Mouse (Mus musculus) kidney, postnatal 0 days (tissue): ENCODE data around the gene Agbl4. TPM values are rescaled to one million over a fixed set of nuclear protein-coding genes. Genes with fewer than 3 reads are reported as not detected.
A peak's percentile ranks its signal among the peaks of the same experiment; 100 is the strongest.

Source experiments
- ATAC-seq: fragments of 200-750 bp; cut with Nextera tagmentation; replicated peaks from 2 replicates; pipeline ENCODE4 v1.8.0; 2017; ENCODE audit warnings: low read depth, moderate number of reproducible peaks, moderate TSS enrichment, moderate library complexity; ENCODE audit not compliant: low FRiP score
- DNase-seq: peaks from one replicate; pipeline ENCODE4 v3.0.0-alpha.2; 2016; ENCODE audit warnings: low spot score
- H3K27ac ChIP-seq: fragments of 300-500 bp; sonication (generic); 2 replicates; pipeline ENCODE4 v1.5.1; 2014; ENCODE audit warnings: mild to moderate bottlenecking
- H3K27me3 ChIP-seq: fragments of 300-500 bp; sonication (generic); 2 replicates; pipeline ENCODE4 v1.6.1; 2014; ENCODE audit warnings: low read length, mixed read lengths; ENCODE audit not compliant: insufficient read depth
- H3K36me3 ChIP-seq: fragments of 300-500 bp; sonication (generic); 2 replicates; pipeline ENCODE4 v1.6.1; 2014; ENCODE audit warnings: low read length, mixed read lengths; ENCODE audit not compliant: insufficient read depth
- H3K4me1 ChIP-seq: fragments of 300-500 bp; sonication (generic); replicated peaks from 2 replicates; pipeline ENCODE4 v1.6.1; 2014; ENCODE audit warnings: antibody characterized with exemption, low read length, mixed read lengths; ENCODE audit not compliant: insufficient read depth
- H3K4me2 ChIP-seq: fragments of 300-500 bp; sonication (generic); 2 replicates; pipeline ENCODE4 v1.6.1; 2014; ENCODE audit warnings: mild to moderate bottlenecking, low read length, moderate library complexity, mixed read lengths
- H3K4me3 ChIP-seq: fragments of 300-500 bp; sonication (generic); replicated peaks from 2 replicates; pipeline ENCODE4 v1.5.1; 2014; ENCODE audit warnings: low read depth, low read length
- H3K9ac ChIP-seq: fragments of 300-500 bp; sonication (generic); 2 replicates; pipeline ENCODE4 v1.6.1; 2014; ENCODE audit warnings: low read depth, low read length
- H3K9me3 ChIP-seq: fragments of 300-500 bp; sonication (generic); replicated peaks from 2 replicates; pipeline ENCODE4 v1.6.1; 2016; ENCODE audit warnings: low read length, inconsistent platforms, mixed read lengths
- CTCF ChIP-seq: IDR thresholded peaks from 2 replicates; pipeline ENCODE4 v1.5.1; 2016; ENCODE audit warnings: antibody characterized with exemption, low read depth, mild to moderate bottlenecking, moderate library complexity
- WGBS: fragments of 180-500 bp; shearing (Covaris S2); extraction: QIAGEN DNeasy Blood & Tissue Kit; methylation state at CpG from one replicate; pipeline ENCODE4 v1.1.7; 2014; 5-methylcytosine and 5-hydroxymethylcytosine counted together
- polyA plus RNA-seq: library from polyadenylated mRNA; unstranded; fragments of >200 nt; fragmentation: Nextera tagmentation; extraction: Ambion mirVana; gene quantifications from 2 replicates; pipeline ENCODE4 v1.2.1, GENCODE M21; 2015

The Agbl4 gene
- polyA plus RNA-seq, 1 experiment from 2014 or later = 0.28 TPM

GRCm38 (mm10) chr4:111704126-111704525 lies 1306.7 kb downstream of the Agbl4 start:
- no peak for TF ChIP-seq CTCF
- no peak overlapping the region for H3K4me2 ChIP-seq
- H3K27ac ChIP-seq = no peak overlapping the region
- H3K9me3 ChIP-seq = no peaks in the 10 kb centered on the region
- no peak overlapping the region for H3K9ac ChIP-seq
- no peaks in the 10 kb centered on the region for H3K4me1 ChIP-seq
- ATAC-seq = peak; percentile 75
- WGBS = 35% methylated on average over 2 of the region's 2 CpGs
- H3K4me3 ChIP-seq = no peak overlapping the region
- H3K27me3 ChIP-seq = no peaks in the 10 kb centered on the region
- DNase-seq = peak; percentile 31
- H3K36me3 ChIP-seq = no peaks in the 10 kb centered on the region

GRCm38 (mm10) chr4:111704975-111705374 lies 1307.5 kb downstream of the Agbl4 start:
- WGBS = 30% methylated on average over 3 of the region's 3 CpGs
- peak; percentile 70 for ATAC-seq
- no peak overlapping the region for H3K9ac ChIP-seq

More at GRCm38 (mm10) chr4:111704975-111705374, 1307.5 kb downstream of the Agbl4 start:
- peak; percentile 76 for DNase-seq
- H3K4me1 ChIP-seq = no peaks in the 10 kb centered on the region
- no peaks in the 10 kb centered on the region for H3K36me3 ChIP-seq
- H3K9me3 ChIP-seq = no peaks in the 10 kb centered on the region
- no peak overlapping the region for H3K4me2 ChIP-seq
- no peak overlapping the region for H3K4me3 ChIP-seq
- TF ChIP-seq CTCF = no peak
- peak overlapping the region; percentile 19; the same call in 1 of the 2 replicates for H3K27ac ChIP-seq
- no peaks in the 10 kb centered on the region for H3K27me3 ChIP-seq

Other genes starting within 250 kb of the Agbl4 start
- 8.8 and 12.5 TPM in 2 replicates for gene Elavl4, start 45.8 kb upstream of the Agbl4 start, polyA plus RNA-seq